Mouse (Mus musculus) hindbrain, embryonic 16.5 days (tissue): ENCODE results near the gene Pard3b. TPM values are rescaled to one million over a fixed set of nuclear protein-coding genes. Genes with fewer than 3 reads are reported as not detected.
A peak's percentile ranks its signal among the peaks of the same experiment; 100 is the strongest.

ENCODE experiments used
- ATAC-seq: fragments of 200-750 bp; cut with Nextera tagmentation; 2 replicates; pipeline ENCODE4 v1.8.0; 2017; ENCODE audit warnings: moderate TSS enrichment, moderate library complexity
- H3K27ac ChIP-seq: fragments of 300-500 bp; sonication (generic); 2 replicates; pipeline ENCODE4 v1.5.1; 2014; ENCODE audit warnings: low read depth, mild to moderate bottlenecking, control low read depth, low read length, moderate library complexity
- H3K27me3 ChIP-seq: fragments of 300-500 bp; sonication (generic); replicated peaks from 2 replicates; pipeline ENCODE4 v1.6.1; 2014; ENCODE audit warnings: low read length; ENCODE audit not compliant: control insufficient read depth, insufficient read depth
- H3K36me3 ChIP-seq: fragments of 300-500 bp; sonication (generic); 2 replicates; pipeline ENCODE4 v1.6.1; 2014; ENCODE audit warnings: mild to moderate bottlenecking, low read length, moderate library complexity, mixed read lengths; ENCODE audit not compliant: control insufficient read depth, insufficient read depth
- H3K4me1 ChIP-seq: fragments of 300-500 bp; sonication (generic); 2 replicates; pipeline ENCODE4 v1.6.1; 2014; ENCODE audit warnings: low read depth, low read length; ENCODE audit not compliant: control insufficient read depth, insufficient read depth
- H3K4me2 ChIP-seq: fragments of 300-500 bp; sonication (generic); 2 replicates; pipeline ENCODE4 v1.6.1; 2014; ENCODE audit warnings: mild to moderate bottlenecking, low read length, control low read depth, moderate library complexity
- H3K4me3 ChIP-seq: fragments of 300-500 bp; sonication (generic); 2 replicates; pipeline ENCODE4 v1.5.1; 2014; ENCODE audit warnings: mild to moderate bottlenecking, low read length, control low read depth, moderate library complexity
- H3K9ac ChIP-seq: fragments of 300-500 bp; sonication (generic); 2 replicates; pipeline ENCODE4 v1.6.1; 2014; ENCODE audit warnings: low read depth, mild to moderate bottlenecking, control low read depth, low read length, moderate library complexity
- H3K9me3 ChIP-seq: fragments of 300-500 bp; sonication (generic); 2 replicates; pipeline ENCODE4 v1.6.1; 2014; ENCODE audit warnings: mild to moderate bottlenecking, low read length, moderate library complexity; ENCODE audit not compliant: control insufficient read depth
- WGBS: fragments of 180-500 bp; shearing (Covaris S2); extraction: QIAGEN DNeasy Blood & Tissue Kit; methylation state at CpG from one replicate; pipeline ENCODE4 v1.1.7; 2014; 5-methylcytosine and 5-hydroxymethylcytosine counted together
- polyA plus RNA-seq: library from polyadenylated mRNA; unstranded; fragments of >200 nt; fragmentation: Nextera tagmentation; extraction: Ambion mirVana; gene quantifications from 2 replicates; pipeline ENCODE4 v1.2.1, GENCODE M21; 2015

The Pard3b gene
- polyA plus RNA-seq, 1 experiment from 2014 or later, result 8.9 TPM

- Histone ChIP-seq H3K4me2 (no peak overlapping the region), H3K27me3 (no peaks in the 10 kb centered on the region), H3K4me3 (no peak overlapping the region), H3K9ac (no peak overlapping the region), H3K36me3 (no peaks in the 10 kb centered on the region), H3K4me1 (no peaks in the 10 kb centered on the region), H3K27ac (no peak overlapping the region), H3K9me3 (peaks cover 3% of the 10 kb centered on the region; the same call in 1 of the 2 replicates)
- 79% methylated on average over 7 of the region's 7 CpGs for WGBS
- ATAC-seq, result no peak
Measured at GRCm38 (mm10) chr1:62071139-62071538, 432.5 kb downstream of the Pard3b start.

DNA sequence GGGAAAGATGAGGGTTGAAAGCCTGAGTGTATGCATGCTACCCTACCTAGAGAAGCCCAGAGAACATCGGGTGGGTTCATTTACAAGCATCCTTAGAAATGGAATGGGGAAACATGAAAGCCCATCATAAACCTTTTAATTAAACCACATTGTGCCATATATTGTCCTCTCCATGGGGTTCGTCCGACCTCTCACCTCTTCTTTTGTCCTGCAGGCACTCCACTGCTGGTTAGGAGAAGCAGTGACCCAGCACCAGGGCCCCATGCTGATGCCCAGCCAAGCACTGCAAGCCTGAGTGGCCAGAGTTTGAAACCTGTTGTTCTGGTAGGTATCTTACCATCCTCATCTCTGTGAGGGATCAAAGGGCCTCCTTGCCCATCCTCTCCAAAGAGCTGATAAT lies 437.5 kb downstream of the Pard3b start:
- H3K27me3 ChIP-seq, result no peaks in the 10 kb centered on the region
- no peak overlapping the region for H3K9ac ChIP-seq
- H3K4me3 ChIP-seq, result no peak overlapping the region
- no peaks in the 10 kb centered on the region for H3K9me3 ChIP-seq
- H3K4me2 ChIP-seq, result no peak overlapping the region
- no peaks in the 10 kb centered on the region for H3K4me1 ChIP-seq
- no peaks in the 10 kb centered on the region for H3K36me3 ChIP-seq
- WGBS, result 59% methylated on average over 3 of the region's 3 CpGs
- no peak for ATAC-seq
- H3K27ac ChIP-seq, result no peak overlapping the region

DNA sequence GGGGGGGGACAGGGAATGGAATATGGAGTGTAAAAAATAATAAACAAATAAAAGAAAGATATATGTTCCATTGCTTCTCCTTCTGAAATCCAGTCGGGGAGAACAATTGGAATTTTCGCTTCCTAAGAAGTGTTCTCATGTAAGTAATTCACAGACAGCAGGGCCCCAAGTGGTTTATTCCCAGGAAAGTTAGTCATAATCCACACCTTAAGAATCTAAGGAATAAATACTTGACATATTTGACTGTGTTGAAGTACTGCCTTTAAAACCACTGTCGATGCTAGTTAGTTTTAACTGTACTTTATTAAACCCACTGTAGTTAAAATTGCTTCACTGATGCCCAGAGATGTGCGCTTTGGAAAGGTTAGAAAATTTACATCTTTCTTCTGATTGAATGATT lies 442.5 kb downstream of the Pard3b start:
- Histone ChIP-seq H3K4me2 (no peak overlapping the region), H3K4me3 (no peak overlapping the region), H3K27ac (no peak overlapping the region), H3K36me3 (no peaks in the 10 kb centered on the region), H3K9me3 (no peaks in the 10 kb centered on the region), H3K9ac (no peak overlapping the region), H3K4me1 (no peaks in the 10 kb centered on the region), H3K27me3 (no peaks in the 10 kb centered on the region)
- 94% methylated on average over 4 of the region's 4 CpGs for WGBS
- ATAC-seq, result no peak

DNA sequence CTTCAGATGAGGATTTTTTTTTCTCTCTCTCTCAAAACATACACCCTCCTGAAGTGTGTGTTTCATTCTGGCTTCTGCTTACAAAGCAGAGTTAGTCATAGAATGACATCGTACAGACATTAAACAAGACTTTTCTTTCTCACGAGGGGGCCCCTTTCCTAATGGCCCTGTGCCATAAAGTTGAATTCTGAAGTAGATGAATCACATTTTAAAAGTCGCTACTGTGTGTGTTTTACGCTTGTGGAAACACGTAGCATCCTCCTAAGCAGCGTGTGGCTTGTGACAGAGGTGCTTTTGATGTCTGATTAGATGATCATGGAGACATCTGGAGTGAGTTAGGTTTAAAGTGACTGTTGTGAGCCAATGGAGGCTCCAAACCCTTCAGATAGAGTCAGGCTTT lies 447.4 kb downstream of the Pard3b start:
- 45% methylated on average over 6 of the region's 6 CpGs for WGBS
- Histone ChIP-seq H3K36me3 (no peaks in the 10 kb centered on the region), H3K4me1 (no peaks in the 10 kb centered on the region), H3K27me3 (no peaks in the 10 kb centered on the region), H3K9ac (no peak overlapping the region), H3K27ac (no peak overlapping the region), H3K4me3 (no peak overlapping the region), H3K4me2 (no peak overlapping the region), H3K9me3 (no peaks in the 10 kb centered on the region)
- no peak for ATAC-seq

GRCm38 (mm10) chr1:62087464-62087863 lies 448.8 kb downstream of the Pard3b start:
- peak overlapping the region; percentile 28; the same call in 1 of the 2 replicates for H3K4me2 ChIP-seq

GRCm38 (mm10) chr1:62094885-62095284 lies 456.3 kb downstream of the Pard3b start:
- Histone ChIP-seq H3K4me3 (no peak overlapping the region), H3K9ac (no peak overlapping the region), H3K9me3 (no peaks in the 10 kb centered on the region), H3K36me3 (no peaks in the 10 kb centered on the region), H3K4me2 (no peak overlapping the region), H3K27me3 (no peaks in the 10 kb centered on the region), H3K27ac (no peak overlapping the region), H3K4me1 (no peaks in the 10 kb centered on the region)
- no peak for ATAC-seq
- WGBS, result 93% methylated on average over 7 of the region's 7 CpGs

More at GRCm38 (mm10) chr1:62087464-62087863, 448.8 kb downstream of the Pard3b start:
- WGBS, result 45% methylated on average over 10 of the region's 10 CpGs
- Histone ChIP-seq H3K4me3 (no peak overlapping the region), H3K27ac (no peak overlapping the region), H3K9me3 (no peaks in the 10 kb centered on the region), H3K4me1 (no peaks in the 10 kb centered on the region), H3K9ac (no peak overlapping the region), H3K27me3 (no peaks in the 10 kb centered on the region), H3K36me3 (no peaks in the 10 kb centered on the region)
- ATAC-seq, result no peak

- Histone ChIP-seq H3K27me3 (no peaks in the 10 kb centered on the region), H3K4me1 (no peaks in the 10 kb centered on the region), H3K9ac (no peak overlapping the region), H3K4me3 (no peak overlapping the region), H3K4me2 (no peak overlapping the region), H3K27ac (no peak overlapping the region), H3K36me3 (no peaks in the 10 kb centered on the region), H3K9me3 (no peaks in the 10 kb centered on the region)
- WGBS, result 100% methylated on average over 1 of the region's 1 CpGs
- ATAC-seq, result no peak
Measured at GRCm38 (mm10) chr1:62122426-62122825, 483.8 kb downstream of the Pard3b start.

GRCm38 (mm10) chr1:62129186-62129585 lies 490.6 kb downstream of the Pard3b start:
- Histone ChIP-seq H3K4me3 (no peak overlapping the region), H3K9ac (no peak overlapping the region), H3K9me3 (no peaks in the 10 kb centered on the region), H3K27me3 (no peaks in the 10 kb centered on the region), H3K36me3 (no peaks in the 10 kb centered on the region), H3K4me2 (no peak overlapping the region), H3K27ac (no peak overlapping the region), H3K4me1 (no peaks in the 10 kb centered on the region)
- ATAC-seq, result no peak
- 78% methylated on average over 2 of the region's 2 CpGs for WGBS

DNA sequence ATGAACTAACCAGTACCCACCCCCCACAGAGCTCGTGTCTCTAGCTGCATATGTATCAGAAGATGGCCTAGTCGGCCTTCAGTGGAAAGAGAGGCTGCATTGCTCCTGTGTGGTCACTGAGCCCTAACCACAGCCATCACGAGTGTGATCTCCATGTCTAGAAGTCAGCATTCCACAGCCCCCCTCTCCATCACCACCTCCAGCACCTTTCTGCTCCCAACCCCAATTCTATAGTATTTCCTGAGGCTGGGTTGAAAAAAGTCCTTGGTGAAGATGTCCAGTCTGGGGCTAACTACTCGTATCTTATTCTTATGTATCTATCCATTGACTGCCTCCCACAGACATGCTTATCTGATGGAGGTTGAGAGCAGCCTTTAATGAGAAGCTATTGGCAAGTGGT lies 509.5 kb downstream of the Pard3b start:
- Histone ChIP-seq H3K36me3 (no peaks in the 10 kb centered on the region), H3K9me3 (no peaks in the 10 kb centered on the region), H3K4me1 (no peaks in the 10 kb centered on the region), H3K4me3 (no peak overlapping the region), H3K9ac (no peak overlapping the region), H3K27ac (no peak overlapping the region), H3K27me3 (no peaks in the 10 kb centered on the region), H3K4me2 (no peak overlapping the region)
- no peak for ATAC-seq
- WGBS, result 86% methylated on average over 4 of the region's 4 CpGs

DNA sequence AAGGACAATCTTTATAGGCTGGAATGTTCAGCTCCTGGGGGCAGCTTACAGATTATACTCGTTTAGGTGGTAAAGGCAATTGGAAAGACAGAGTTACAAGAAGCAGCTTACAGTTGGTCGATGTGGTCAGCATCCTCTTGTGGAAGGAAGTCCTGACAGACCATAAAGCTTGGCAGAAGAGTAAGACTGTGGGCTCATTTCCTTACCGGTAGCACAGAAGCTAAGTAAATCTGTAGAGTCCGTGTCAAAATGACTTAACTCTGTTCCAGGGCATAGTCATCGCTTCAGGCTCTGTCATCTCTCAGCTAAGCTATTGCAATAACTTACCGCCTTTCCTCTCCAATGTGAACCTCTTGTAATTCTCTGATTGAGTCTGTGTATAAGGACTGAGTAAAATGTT lies 510.2 kb downstream of the Pard3b start:
- no peak overlapping the region for H3K27ac ChIP-seq
- H3K9me3 ChIP-seq, result no peaks in the 10 kb centered on the region
- no peak overlapping the region for H3K4me3 ChIP-seq
- H3K4me1 ChIP-seq, result no peaks in the 10 kb centered on the region
- no peaks in the 10 kb centered on the region for H3K36me3 ChIP-seq
- no peak for ATAC-seq
- H3K9ac ChIP-seq, result no peak overlapping the region
- H3K27me3 ChIP-seq, result no peaks in the 10 kb centered on the region
- WGBS, result 89% methylated on average over 6 of the region's 6 CpGs
- H3K4me2 ChIP-seq, result no peak overlapping the region
